Mouse (Mus musculus) erythroblast, adult 5-6 weeks (primary cell): ENCODE measurements around the gene Prlh. TPM values are rescaled to one million over a fixed set of nuclear protein-coding genes. Genes with fewer than 3 reads are reported as not detected.

Experiments used
- ATAC-seq: replicated peaks from 2 replicates; pipeline ENCODE4 v1.8.0; 2016; ENCODE audit warnings: moderate number of reproducible peaks, mild to moderate bottlenecking, moderate TSS enrichment, inconsistent platforms; ENCODE audit not compliant: poor library complexity, low FRiP score, severe bottlenecking
- total RNA-seq, 2 experiments: library from RNA; stranded (forward) in 1 of 2; stranded (reverse) in 1 of 2; fragments of 150-400 nt in 1 of 2; fragments of 200-764, 138-1000 nt in 1 of 2; gene quantifications; 2 replicates each; pipeline versions ENCODE4 v1.2.3 to v1.2.4; 2015 to 2017; ENCODE audit warnings: low replicate concordance in 2 of 2

Prlh gene
- not detected in 2 replicates for total RNA-seq (2015; ENCODE audit: low replicate concordance)
- not detected in 2 replicates for total RNA-seq (2017; ENCODE audit: low replicate concordance)

DNA sequence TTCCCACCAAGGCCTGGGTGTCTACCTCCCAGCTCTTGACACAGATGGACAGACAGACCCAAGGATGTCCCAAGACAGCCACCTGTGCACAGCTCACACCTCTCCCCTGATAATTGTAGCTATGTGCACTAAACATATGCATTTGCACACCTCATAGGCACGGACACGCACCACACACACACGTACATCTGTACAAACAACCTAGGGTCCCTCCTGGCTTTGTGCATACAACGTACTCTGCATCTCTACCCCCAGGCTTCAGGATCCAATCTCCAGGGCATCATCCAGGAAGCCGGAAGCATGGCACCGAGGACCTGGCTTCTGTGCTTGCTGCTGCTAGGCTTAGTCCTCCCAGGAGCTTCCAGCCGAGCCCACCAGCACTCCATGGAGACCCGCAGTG lies at the start of gene Prlh:
Gene Prlh (plus strand): TSS at position 301 of the 400 bp plus-strand sequence.
- no peak for ATAC-seq

DNA sequence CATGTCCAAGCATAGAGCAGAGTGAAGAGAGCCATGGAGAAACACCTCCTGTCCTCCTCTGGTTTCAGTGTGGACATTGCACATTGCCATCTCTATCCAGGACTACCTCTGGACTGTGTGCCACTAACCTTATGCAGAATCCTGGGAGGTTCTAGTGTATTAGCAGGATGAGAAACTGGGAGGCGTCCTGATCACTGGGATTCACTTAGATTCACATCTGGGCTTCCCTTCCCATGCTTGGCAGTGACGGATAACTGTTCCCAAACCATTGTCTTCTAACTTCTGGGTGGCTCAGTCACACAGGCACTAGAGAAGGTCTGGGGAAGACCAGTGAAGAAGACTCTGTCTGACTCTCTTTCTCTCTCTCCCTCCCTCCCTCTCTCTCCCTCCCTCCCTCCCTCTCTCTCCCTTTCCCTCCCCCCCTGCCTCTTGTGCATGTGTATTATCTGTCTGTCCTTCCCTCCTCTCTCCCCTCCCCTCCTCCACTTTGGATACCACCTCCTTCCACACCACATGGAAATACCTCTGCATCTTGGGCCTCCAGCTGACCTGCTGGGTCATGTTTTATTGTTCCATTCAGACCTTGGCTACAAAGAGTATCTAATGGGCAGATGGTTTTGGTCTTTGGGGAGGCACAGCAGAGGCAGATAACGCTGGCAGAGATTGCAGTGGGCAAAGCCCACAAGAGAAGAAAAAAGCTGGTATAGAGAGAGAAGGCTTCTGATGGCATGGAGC lies 49.5 kb upstream of the Prlh start:
- no peak for ATAC-seq

DNA sequence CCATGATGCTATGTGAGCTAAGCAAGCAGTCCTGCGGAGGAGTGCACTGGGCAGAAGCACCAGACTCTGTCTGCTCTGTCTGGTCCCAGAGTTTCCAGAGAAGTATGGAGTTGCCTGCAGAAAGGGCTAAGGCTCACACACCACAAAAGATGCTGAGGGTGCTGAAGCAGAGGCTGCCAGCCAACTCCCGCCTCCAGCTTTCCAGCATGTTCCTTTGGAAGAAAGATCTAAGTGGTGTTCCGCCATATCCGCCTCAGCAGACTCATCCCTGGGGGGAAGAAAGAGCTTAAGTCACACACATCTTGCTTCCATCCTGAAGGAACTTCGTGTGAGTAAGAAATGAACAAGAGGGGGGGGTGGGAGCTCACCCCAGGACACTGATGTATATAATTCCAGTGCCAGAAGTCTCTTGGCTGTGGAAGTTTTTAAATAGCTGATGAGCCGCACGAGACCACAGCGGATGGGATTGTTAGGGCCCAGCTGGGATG lies 48.9 kb upstream of the Prlh start:
- no peak for ATAC-seq

DNA sequence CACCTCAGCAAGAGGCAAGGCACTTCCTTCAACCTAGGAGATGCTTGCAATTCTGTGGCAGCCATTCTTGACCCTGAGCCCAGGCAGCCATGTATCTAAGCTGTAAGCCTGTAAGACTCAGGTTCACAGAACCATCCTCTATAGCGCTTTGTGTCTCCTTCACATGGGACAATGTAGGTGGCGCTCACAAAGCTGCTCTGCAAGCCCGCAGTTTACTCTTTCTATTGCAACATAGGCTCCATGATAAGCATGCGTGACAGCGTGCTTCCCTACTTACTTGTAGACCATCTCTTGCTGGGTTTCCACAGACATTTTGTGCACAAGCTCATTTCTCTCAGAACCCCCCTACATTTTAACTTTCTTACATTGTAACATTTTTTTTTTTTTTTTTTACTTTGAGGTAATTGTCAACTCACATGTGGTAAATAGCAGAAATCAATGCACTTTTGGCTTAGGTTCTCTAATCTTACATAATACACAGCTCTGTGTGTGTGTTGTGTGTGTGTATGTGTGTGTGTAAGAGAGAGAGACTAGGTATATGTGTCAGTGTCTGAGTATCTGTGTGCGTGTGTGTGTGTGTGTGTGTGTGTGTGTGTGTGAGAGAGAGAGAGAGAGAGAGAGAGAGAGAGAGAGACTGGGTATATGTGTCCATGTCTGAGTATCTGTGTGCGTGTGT lies 48.0 kb upstream of the Prlh start:
- ATAC-seq: no peak

DNA sequence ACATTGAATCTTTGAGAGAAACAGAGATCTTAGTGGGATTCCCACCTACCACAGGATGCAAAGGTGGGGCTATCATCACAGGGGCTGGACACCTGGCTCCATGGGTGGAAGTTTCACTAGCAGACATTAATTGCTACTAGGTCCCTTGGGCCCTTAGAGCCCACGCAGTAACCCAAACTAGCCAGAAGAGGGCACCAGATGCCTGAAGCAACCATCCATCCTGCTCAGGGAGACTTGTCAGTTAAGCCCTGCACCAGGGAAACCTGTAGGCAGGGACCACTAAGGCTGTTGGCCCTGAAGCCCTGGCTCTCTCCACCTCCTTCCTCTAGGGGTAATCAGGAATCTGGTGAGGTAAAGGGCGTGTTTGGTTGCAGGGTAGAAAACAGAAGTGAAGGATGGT lies 46.6 kb upstream of the Prlh start:
- no peak for ATAC-seq

DNA sequence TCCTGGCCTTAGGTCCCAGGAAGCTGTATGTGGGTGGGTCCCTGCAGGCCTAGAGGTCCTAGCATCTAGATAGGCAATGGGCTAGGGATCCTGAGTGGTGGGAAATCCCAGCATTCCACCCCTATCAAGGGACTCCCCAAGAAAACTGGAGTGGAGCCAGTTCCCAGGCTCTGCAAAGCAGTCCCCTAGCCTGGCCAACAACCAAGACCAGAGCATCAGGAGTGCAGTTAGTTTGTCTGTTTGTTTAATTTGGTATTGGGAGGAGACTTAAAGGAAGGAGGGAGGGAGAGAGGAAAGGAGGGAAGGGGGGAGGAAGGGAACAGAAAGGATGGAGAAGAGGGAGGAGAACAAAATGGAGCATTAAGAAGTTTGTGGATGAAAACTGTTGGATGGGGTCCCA lies 43.7 kb upstream of the Prlh start:
- no peak for ATAC-seq

DNA sequence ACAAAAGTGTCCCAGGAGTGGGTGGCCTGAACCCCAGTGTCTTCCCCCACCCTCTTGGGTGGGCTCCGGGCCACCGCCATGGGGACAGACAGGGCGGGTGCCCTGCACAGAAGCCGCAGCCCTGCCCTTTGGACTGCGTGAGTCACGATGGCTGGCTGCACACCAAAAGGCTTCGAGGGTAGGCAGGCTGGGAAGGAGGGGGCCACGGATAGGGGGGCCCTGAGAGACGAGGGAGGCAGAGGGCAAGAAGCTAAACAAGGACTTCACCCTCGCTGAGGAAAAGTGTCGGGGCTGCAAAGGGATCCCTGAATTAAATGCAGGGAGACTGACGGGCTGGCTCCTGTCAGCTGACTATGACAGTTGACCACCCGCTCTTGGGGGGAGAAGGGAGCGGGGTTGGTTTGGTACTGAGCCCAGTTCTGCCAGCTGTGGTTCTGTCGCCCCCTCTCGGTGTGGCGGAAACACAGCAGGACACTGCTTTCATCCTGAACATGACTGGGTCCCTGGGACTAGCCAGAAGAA lies 43.2 kb upstream of the Prlh start:
- no peak for ATAC-seq

DNA sequence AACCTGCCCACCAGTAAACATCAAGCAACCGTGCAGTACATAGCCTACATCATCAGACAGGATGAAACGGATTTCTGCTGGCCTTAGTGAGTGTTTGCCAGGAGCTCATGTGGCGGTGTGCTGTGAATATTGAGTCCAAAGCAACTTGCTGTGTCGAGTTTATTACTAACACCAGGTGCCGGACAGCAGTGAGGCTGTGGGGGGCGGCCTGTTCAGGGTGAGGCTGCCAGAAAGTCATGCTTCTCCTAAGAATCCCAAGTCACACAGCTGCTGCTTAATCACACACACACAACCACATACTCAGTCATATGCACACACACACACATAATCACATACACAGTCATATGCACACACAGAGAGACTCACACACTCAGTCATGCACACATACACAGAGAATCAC lies 39.7 kb upstream of the Prlh start:
- no peak for ATAC-seq

DNA sequence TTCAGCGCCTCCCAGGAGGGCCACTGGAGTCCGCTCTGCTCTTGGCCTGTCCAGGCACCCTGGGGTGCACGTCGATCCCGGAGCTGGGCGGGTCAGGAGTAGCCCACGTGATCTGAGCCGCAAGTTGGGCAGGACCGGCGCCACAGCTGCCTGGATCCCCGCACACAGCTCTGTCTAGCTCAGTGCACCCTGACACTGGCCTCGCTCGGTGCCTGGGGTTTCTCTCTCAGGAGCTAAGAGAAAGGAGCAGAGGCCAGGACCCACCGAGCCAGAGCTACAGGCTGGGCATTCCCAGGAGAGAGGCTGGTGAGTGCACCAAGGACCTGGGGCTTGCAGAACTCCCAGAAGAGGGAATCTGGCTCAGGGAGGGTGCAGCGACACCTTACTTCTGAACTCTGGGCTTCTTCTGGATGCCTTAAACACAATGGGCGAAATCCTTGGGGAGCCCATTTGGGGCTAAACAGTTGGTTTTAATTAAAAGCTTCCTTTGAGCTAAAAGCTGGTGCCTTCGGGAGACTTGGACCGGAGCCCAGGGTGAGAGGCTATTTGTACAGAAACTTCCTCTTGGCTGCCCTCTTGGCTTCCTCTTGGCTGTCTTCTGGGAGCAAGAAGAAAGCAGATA lies 37.8 kb upstream of the Prlh start, which contains the start of gene Mlph:
Gene Mlph (plus strand): TSS at position 138 of the 622 bp plus-strand sequence.
- ATAC-seq: no peak

DNA sequence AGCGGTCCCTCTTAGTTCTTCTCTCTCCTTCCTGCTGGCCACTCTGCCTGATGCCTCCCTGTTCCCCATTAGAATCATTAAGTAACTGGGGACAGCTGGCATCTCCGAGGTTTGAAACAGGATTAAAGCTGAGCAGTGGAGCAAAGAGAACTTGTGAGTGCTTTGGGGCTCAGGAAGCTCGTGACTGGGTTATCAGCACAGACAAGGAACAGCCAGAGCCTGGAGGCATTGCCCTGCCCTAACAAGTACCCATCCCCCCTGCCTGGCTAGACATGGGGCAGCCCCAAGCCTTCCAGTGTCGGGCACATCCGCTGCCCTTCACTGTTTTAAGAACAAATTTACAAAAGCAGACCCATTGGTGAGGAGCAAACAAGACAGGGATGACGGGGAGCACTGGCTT lies 35.4 kb upstream of the Prlh start:
- no peak for ATAC-seq

DNA sequence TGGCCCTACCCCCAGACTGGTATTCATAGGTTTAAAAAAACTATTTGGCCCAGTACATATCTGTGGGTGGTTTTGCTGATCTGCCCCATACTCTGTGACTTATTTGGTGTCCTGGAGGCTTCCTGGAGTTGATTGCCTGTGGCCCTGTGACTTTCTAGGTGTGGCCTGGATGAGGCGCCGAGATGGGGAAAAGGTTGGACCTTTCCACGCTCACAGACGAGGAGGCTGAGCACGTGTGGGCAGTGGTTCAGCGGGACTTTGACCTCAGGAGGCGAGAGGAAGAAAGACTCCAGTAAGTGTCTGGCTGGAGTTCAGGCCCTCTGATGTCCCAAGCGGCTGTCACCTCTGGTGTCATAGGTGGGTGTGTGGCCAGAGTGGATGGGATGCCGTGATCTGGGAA lies 31.2 kb upstream of the Prlh start:
- ATAC-seq: no peak

DNA sequence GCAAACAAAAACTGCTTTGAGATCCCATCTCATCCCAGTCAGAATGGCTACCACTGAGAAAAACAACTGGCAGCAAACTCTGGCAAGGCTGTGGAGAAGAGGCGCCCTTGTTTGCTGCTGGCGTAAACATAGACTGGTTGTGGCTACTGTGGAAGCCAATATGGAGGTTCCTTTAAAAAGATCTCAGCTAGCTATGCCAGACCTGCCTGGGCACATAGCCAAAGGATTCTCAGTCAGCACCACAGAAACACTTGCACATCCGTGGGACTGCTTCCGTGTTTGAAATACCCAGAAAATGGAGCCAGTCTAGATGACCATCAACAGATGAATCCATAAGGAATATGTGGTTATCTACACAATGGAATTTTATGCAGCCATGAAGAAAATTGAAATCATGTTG lies 26.9 kb upstream of the Prlh start:
- no peak for ATAC-seq

DNA sequence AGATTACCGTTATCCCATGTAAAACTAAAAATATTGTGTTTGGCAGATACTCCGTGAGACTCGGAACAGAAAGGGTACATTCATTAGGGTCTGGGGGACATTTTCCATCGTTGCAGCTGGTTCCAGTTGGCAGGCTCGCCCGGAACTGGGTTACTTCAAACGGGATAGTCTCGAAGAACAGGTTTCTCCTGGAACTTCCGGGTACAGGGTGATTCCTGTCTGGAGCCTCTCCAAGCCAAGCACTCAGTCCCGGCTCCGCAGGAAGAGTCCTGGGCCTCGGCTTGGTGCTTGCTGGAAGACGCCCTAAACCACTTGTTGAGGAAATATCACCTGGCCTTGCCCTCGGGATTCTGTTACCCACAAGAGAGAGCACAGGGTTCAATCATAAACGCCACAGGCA lies 25.6 kb upstream of the Prlh start:
- ATAC-seq: no peak

DNA sequence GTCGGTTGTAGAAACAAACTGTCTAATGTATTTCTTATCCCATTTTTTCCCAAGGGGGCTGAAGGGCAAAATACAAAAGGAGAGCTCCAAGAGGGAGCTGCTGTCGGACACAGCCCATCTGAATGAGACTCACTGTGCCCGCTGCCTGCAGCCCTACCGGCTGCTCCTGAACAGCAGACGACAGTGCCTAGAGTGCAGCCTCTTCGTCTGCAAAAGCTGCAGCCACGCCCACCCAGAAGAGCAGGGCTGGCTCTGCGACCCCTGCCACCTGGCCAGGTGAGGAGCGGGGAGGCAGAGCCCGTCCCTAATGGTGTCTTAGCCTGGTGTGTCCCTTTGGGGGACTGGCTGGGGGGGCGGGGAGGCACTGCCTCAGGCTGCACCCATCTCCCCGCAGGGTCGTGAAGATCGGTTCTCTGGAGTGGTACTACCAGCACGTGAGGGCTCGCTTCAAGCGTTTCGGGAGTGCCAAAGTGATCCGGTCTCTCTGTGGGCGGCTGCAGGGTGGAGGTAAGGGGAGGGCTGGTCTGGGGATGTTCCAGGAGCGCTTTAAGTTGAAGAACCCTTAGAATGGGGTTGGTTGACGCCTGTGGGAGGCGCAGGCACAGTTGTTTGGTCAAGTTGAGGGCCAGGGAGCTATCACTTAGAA lies 24.9 kb upstream of the Prlh start:
- ATAC-seq: no peak

DNA sequence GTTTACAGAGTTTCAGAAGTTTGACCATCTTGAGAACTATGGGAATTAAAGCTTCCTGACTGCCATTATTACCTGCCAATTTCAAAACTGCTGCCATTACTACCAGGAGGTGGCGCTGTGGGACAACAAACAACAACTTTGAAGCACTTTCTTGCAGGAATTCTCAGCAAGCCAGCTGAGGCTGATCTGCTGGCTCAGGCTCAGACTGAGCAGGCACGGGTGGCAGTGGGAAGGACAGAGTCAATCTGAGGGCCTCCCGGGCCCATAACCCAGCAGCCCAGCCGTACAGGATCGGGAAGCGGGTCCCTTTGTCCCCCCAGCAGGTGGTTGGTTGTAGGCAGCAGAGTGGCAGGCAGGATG lies 24.4 kb upstream of the Prlh start:
- no peak for ATAC-seq

DNA sequence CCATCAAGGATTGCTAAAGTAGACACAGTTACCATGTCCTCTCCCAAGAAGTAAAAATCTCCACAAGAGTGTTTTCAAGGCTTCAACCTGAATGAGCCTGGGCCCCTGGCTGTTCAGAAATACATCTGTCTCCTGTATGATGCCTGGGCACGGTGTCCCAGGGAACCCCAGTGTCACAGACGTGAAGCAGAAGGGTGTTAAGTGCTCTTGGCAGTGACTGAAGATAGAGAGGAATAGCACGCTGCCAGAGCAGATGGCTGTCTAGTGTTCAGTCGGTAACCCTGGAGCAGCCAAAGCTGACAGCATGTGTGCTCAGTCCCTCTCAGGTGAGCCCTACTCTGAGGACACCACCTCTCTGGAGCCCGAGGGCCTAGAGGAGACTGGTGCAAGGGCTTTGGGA lies 19.9 kb upstream of the Prlh start:
- no peak for ATAC-seq

DNA sequence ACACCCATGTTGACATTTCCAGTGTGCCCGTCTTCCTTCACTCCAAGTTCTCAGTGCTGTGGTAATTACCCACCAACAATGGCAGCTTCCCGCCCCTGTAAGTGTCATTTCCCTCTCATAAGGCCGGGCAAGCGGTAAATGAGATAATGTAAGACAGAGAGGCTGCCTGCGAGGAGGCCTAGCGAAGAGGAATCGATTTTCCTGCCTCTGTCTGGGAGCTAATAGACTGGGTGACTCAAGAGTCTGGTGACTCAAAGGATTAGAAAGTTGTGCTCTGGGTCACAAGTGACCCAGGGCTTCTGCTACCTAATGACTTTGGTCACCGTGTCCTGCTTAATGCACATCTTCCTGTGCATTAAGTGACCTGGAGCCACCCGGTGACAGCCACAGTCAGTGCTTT lies 15.9 kb upstream of the Prlh start:
- ATAC-seq: no peak

DNA sequence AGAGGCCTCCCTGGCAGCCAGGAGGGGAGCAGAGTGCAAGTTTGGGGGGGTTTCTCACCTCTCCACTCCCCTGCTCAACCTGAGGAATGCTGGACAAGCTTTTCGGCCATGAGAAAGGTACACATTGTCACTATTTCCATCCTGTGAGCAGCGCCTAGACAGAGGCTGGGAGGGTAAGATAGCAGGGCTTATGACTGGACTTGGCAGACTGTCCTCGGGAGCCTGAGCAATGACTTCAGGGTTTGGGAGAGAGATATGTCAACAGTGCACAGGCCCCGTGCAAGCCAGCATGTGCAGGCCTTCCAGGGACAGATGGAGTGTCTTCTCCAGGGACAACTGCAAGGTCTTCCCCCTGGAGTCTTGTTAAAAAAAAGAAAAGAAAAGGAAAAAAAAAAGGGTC lies 12.9 kb upstream of the Prlh start:
- ATAC-seq: no peak

DNA sequence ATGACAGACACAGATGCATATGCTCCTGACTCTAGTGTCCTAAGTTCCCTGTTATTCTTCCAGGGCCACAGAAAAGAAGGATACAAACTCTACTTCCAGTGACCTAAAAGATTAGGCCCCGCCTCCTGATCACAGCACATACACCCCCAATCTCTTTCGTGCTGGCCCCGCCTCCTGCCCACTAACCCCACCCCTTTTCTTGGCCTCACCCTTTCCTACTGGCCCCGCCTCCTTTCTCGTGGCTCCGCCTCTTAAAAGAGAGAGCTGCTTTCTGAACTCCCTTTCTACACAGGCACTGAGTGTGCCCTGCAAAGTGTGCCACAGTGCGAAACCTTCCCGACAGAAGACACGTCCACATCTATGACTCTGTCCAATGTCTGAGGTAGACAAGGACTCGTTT lies 7.7 kb upstream of the Prlh start:
- no peak for ATAC-seq

DNA sequence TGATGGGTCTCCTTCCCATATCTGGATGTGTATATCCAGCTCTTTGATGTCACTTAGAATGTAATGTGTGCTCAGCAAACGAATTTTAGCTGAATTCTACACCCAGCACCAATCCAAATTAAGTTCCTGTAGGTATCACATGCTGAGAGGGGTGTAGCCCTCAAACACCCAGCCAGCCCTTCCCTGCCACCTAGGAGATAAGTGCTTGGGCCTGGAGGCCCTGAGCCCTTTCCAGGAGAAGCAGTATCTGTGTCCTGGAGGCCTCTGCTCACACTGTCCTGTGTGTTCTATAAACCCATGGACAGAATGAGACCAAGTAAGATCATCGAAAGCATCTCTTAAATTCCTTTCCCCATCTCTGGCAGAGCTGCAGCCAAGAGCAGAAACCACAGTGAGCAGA lies 5.7 kb upstream of the Prlh start:
- 0 out of 2 replicates have a peak, but pooled peaks have one; percentile 49 for ATAC-seq
